Mouse (Mus musculus) forebrain, embryonic 12.5 days (tissue): ENCODE measurements at regions not wholly inside any gene's neighbourhood (a gene's known extent, or its start where the extent isn't known, plus 50 kb on each side); places are given as distances from the start of the nearest gene placed in this dataset.
A peak's percentile ranks its signal among the peaks of the same experiment; 100 is the strongest.

Source experiments
- ATAC-seq: fragments of 200-750 bp; cut with Nextera tagmentation; 2 replicates; pipeline ENCODE4 v1.8.0; 2017; ENCODE audit warnings: moderate TSS enrichment; ENCODE audit not compliant: low FRiP score
- H3K27ac ChIP-seq: fragments of 300-500 bp; sonication (generic); 2 replicates; pipeline ENCODE4 v1.5.1; 2016; ENCODE audit warnings: mild to moderate bottlenecking
- H3K27me3 ChIP-seq: fragments of 300-500 bp; sonication (generic); 2 replicates; pipeline ENCODE4 v1.6.1; 2016; ENCODE audit warnings: mild to moderate bottlenecking
- H3K36me3 ChIP-seq: fragments of 300-500 bp; sonication (generic); replicated peaks from 2 replicates; pipeline ENCODE4 v1.6.1; 2016; ENCODE audit warnings: mild to moderate bottlenecking
- H3K4me1 ChIP-seq: fragments of 300-500 bp; sonication (generic); 2 replicates; pipeline ENCODE4 v1.6.1; 2016
- H3K4me2 ChIP-seq: fragments of 300-500 bp; sonication (generic); 2 replicates; pipeline ENCODE4 v1.6.1; 2016; ENCODE audit warnings: mild to moderate bottlenecking, moderate library complexity
- H3K4me3 ChIP-seq: fragments of 300-500 bp; sonication (generic); replicated peaks from 2 replicates; pipeline ENCODE4 v1.5.1; 2016; ENCODE audit warnings: mild to moderate bottlenecking
- H3K9ac ChIP-seq: fragments of 300-500 bp; sonication (generic); 2 replicates; pipeline ENCODE4 v1.6.1; 2016; ENCODE audit warnings: mild to moderate bottlenecking
- H3K9me3 ChIP-seq: fragments of 300-500 bp; sonication (generic); 2 replicates; pipeline ENCODE4 v1.6.1; 2016
- WGBS: fragments of 180-500 bp; shearing (Covaris S2); methylation state at CpG from one replicate; pipeline ENCODE4 v1.1.7; 2016; 5-methylcytosine and 5-hydroxymethylcytosine counted together

DNA sequence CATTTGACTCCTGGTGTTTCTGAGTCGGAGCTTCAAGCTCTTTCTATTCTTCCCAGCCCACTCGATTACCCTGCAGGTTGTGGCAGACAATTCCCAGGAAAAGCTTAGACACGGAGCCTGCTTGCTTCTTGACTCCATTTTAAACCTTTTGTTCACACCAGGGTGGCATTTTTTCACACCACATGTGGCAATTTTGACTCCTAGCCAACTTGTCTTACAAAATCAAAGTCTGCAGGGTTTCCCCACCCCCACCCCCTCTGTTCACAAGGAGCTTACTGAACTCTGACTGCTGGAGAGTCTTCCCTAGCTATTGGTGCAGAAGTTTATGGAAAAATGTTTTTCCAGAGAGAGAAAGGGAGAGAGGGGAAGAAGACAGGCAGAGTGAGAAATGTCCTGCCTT, 184.1 kb downstream of the Gm11146 start:
- Histone ChIP-seq H3K9me3 (no peaks in the 10 kb centered on the region), H3K4me3 (peak overlapping the region; percentile 11; the same call in 1 of the 2 replicates), H3K4me1 (peaks cover 21% of the 10 kb centered on the region), H3K27me3 (no peaks in the 10 kb centered on the region), H3K27ac (peak overlapping the region; percentile 57), H3K36me3 (no peaks in the 10 kb centered on the region; the same call in 1 of the 2 replicates), H3K9ac (no peak overlapping the region), H3K4me2 (peak overlapping the region; percentile 44)
- 0% methylated on average over 3 of the region's 3 CpGs for WGBS
- peak; percentile 21; the same call in 1 of the 2 replicates for ATAC-seq

DNA sequence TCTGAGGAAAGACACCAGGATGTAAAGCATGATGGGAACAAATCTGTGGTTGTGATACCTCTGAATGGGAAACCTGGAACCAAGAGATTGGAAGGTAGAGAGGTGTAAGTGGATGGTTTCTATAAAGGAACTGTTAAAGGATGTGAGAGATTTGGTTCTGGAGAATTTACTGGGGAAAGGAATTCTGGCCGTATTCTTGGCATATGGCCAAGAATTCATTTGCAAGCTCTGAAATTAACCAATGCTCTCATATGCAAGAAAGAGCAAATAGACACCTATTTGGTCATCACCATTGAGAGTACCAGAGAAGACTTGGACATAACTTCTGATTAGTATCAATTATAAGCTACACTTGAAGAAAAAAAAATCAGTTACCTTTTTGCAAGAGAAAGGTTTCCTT, 187.3 kb downstream of the Gm11146 start:
- H3K4me2 ChIP-seq: no peak overlapping the region
- no peak overlapping the region for H3K9ac ChIP-seq
- H3K4me3 ChIP-seq: no peak overlapping the region
- WGBS: 68% methylated on average over 1 of the region's 1 CpGs
- peaks cover 6% of the 10 kb centered on the region for H3K4me1 ChIP-seq
- H3K27me3 ChIP-seq: no peaks in the 10 kb centered on the region
- ATAC-seq: no peak
- no peaks in the 10 kb centered on the region for H3K9me3 ChIP-seq
- H3K36me3 ChIP-seq: no peaks in the 10 kb centered on the region; the same call in 1 of the 2 replicates
- H3K27ac ChIP-seq: no peak overlapping the region

GRCm38 (mm10) chr16:77409168-77409567, 192.7 kb downstream of the Gm11146 start:
- H3K27me3 ChIP-seq: no peaks in the 10 kb centered on the region
- WGBS: 77% methylated on average over 7 of the region's 7 CpGs
- H3K9ac ChIP-seq: no peak overlapping the region
- H3K9me3 ChIP-seq: no peaks in the 10 kb centered on the region
- ATAC-seq: no peak
- no peak overlapping the region for H3K27ac ChIP-seq
- peaks cover 2% of the 10 kb centered on the region; the same call in 1 of the 2 replicates for H3K36me3 ChIP-seq
- H3K4me1 ChIP-seq: peaks cover 30% of the 10 kb centered on the region
- H3K4me2 ChIP-seq: no peak overlapping the region
- no peak overlapping the region for H3K4me3 ChIP-seq

- no peaks in the 10 kb centered on the region for H3K27me3 ChIP-seq
- no peak overlapping the region for H3K4me3 ChIP-seq
- H3K4me1 ChIP-seq: peaks cover 49% of the 10 kb centered on the region
- no peak overlapping the region for H3K4me2 ChIP-seq
- 46% methylated on average over 5 of the region's 5 CpGs for WGBS
- H3K9me3 ChIP-seq: no peaks in the 10 kb centered on the region
- no peak for ATAC-seq
- no peak overlapping the region for H3K27ac ChIP-seq
- 0 out of 2 replicates have a peak, but pooled peaks cover 2% of the 10 kb centered on the region for H3K36me3 ChIP-seq
- no peak overlapping the region for H3K9ac ChIP-seq
These were observed 194.9 kb downstream of the Gm11146 start for GRCm38 (mm10) chr16:77406999-77407398.

GRCm38 (mm10) chr16:77405859-77406258, 196.0 kb downstream of the Gm11146 start:
- H3K9me3 ChIP-seq: no peaks in the 10 kb centered on the region
- H3K27me3 ChIP-seq: no peaks in the 10 kb centered on the region
- H3K4me3 ChIP-seq: no peak overlapping the region
- peak overlapping the region; percentile 80; the same call in 1 of the 2 replicates for H3K27ac ChIP-seq
- peak; percentile 59; the same call in 1 of the 2 replicates for ATAC-seq
- no peak overlapping the region for H3K9ac ChIP-seq
- H3K36me3 ChIP-seq: 0 out of 2 replicates have a peak, but pooled peaks cover 2% of the 10 kb centered on the region
- H3K4me1 ChIP-seq: peaks cover 57% of the 10 kb centered on the region
- H3K4me2 ChIP-seq: peak overlapping the region; percentile 21
- 41% methylated on average over 6 of the region's 6 CpGs for WGBS

DNA sequence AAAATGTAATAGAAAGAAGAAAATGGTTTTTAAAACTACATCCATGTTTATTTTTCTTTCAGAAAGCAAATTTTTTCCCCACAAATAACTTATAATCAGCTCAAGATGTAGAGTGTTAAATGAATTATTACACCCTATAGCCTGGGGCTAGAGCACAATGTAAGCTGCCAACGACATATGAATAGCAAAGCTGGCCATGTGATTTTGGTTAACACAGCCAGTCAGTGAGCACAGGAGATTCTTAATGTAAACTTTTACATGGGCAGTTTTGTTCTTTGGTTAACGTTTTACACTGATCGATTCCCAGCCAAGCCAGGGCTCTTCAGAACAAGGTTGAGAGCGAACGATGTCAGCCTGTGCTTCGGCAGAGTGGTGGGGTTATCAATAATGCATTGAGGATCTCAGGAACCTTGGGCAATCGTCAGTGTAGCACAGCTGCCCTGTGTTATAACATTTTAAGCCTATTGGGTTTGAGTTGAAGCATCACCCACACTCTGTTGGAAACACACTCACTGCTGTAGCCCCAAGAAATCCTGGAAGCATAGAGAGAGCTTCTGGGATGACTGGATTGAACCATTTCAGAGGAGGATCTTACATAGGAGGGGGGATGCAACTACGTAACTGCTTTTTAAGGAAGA, 196.6 kb downstream of the Gm11146 start:
- H3K36me3 ChIP-seq: 0 out of 2 replicates have a peak, but pooled peaks cover 2% of the 10 kb centered on the region
- ATAC-seq: peak; percentile 22; the same call in 1 of the 2 replicates
- peak overlapping the region; percentile 21; the same call in 1 of the 2 replicates for H3K4me2 ChIP-seq
- peaks cover 62% of the 10 kb centered on the region for H3K4me1 ChIP-seq
- H3K9ac ChIP-seq: no peak overlapping the region
- 50% methylated on average over 8 of the region's 8 CpGs for WGBS
- H3K4me3 ChIP-seq: no peak overlapping the region
- H3K9me3 ChIP-seq: no peaks in the 10 kb centered on the region
- peak overlapping the region; percentile 80 for H3K27ac ChIP-seq
- H3K27me3 ChIP-seq: no peaks in the 10 kb centered on the region

- Histone ChIP-seq H3K4me1 (peaks cover 72% of the 10 kb centered on the region), H3K27ac (peak overlapping the region; percentile 51), H3K27me3 (no peaks in the 10 kb centered on the region), H3K36me3 (no peaks in the 10 kb centered on the region), H3K9me3 (no peaks in the 10 kb centered on the region), H3K4me2 (peak overlapping the region; percentile 34), H3K4me3 (no peak overlapping the region), H3K9ac (no peak overlapping the region)
- ATAC-seq: no peak
- 16% methylated on average over 7 of the region's 7 CpGs for WGBS
These were observed 199.1 kb downstream of the Gm11146 start for GRCm38 (mm10) chr16:77402711-77403280.

DNA sequence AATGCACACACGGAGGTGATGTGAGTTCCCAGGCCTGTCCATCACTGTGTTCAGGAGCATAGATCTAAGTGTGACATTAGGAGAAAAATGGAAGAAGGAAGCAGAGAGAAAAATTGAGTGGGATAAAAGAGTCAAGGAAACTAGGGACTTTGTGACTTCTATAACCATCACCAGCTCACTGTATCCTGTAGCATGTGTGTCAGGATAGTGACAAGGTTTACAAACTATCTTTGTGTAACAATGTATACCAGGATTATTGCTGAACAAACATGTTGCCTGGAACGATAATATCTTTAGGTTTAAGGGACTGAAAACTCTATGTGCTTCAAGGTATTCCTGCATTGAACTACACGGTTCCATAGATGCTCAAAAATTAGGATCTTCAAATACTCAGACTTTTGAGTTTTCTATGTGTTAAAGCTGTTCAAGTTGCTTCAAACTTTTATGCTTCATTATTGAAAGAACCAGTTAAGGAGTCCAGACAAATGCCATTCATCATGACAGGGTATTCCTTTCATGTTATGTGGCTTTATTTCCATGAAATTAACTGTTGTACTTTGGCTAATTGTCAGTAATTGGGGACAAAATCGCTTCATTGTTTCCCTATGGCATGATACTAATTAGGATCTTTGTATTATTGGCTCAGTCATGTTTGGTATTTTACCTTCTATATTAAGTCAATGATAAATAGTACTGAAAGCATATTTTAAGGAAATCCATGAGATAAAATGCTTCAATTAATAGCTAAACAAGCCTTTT, 200.5 kb downstream of the Gm11146 start:
- H3K4me3 ChIP-seq: no peak overlapping the region; the same call in 1 of the 2 replicates
- no peaks in the 10 kb centered on the region for H3K9me3 ChIP-seq
- WGBS: 8% methylated on average over 4 of the region's 4 CpGs
- H3K27ac ChIP-seq: peak overlapping the region; percentile 94
- ATAC-seq: no peak
- 0 out of 2 replicates have a peak, but pooled peaks cover 3% of the 10 kb centered on the region for H3K36me3 ChIP-seq
- peaks cover 69% of the 10 kb centered on the region for H3K4me1 ChIP-seq
- H3K9ac ChIP-seq: peak overlapping the region; percentile 48; the same call in 1 of the 2 replicates
- H3K4me2 ChIP-seq: peak overlapping the region; percentile 66
- H3K27me3 ChIP-seq: no peaks in the 10 kb centered on the region

- peak overlapping the region; percentile 48 for H3K9ac ChIP-seq
- H3K27ac ChIP-seq: peak overlapping the region; percentile 94
- no peaks in the 10 kb centered on the region for H3K9me3 ChIP-seq
- H3K4me1 ChIP-seq: peaks cover 61% of the 10 kb centered on the region
- H3K27me3 ChIP-seq: no peaks in the 10 kb centered on the region
- H3K4me3 ChIP-seq: peak overlapping the region; percentile 32
- WGBS: 0% methylated on average over 13 of the region's 13 CpGs
- peak; percentile 83 for ATAC-seq
- H3K36me3 ChIP-seq: 0 out of 2 replicates have a peak, but pooled peaks cover 3% of the 10 kb centered on the region
- peak overlapping the region; percentile 66 for H3K4me2 ChIP-seq
These were observed 201.5 kb downstream of the Gm11146 start for GRCm38 (mm10) chr16:77400276-77400891.

DNA sequence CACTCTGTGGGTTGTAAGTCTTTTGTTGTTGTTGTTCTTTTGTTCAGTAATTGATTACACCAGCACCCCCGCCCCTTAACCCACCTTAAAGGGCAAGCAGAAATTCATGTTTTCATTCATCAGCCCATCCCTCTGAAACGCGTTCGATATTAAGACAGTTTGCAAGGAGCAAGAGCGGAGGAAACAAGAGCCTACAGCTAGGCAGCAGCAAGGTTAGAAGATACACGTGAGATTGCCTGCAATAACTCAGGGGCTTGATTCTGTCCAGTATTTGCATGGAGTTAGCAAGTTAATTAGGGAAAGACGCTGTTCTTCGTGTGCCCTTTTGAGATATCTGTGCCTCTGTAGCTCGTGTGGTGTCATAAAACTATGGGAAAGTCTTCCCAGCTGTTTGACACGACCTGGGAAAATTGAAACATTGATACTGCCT, 202.0 kb downstream of the Gm11146 start:
- Histone ChIP-seq H3K27ac (peak overlapping the region; percentile 94), H3K9ac (peak overlapping the region; percentile 48), H3K27me3 (no peaks in the 10 kb centered on the region), H3K4me3 (peak overlapping the region; percentile 32), H3K4me1 (peaks cover 58% of the 10 kb centered on the region), H3K36me3 (0 out of 2 replicates have a peak, but pooled peaks cover 3% of the 10 kb centered on the region), H3K4me2 (peak overlapping the region; percentile 66), H3K9me3 (no peaks in the 10 kb centered on the region)
- under 1% methylated on average over 10 of the region's 10 CpGs for WGBS
- peak; percentile 28 for ATAC-seq

DNA sequence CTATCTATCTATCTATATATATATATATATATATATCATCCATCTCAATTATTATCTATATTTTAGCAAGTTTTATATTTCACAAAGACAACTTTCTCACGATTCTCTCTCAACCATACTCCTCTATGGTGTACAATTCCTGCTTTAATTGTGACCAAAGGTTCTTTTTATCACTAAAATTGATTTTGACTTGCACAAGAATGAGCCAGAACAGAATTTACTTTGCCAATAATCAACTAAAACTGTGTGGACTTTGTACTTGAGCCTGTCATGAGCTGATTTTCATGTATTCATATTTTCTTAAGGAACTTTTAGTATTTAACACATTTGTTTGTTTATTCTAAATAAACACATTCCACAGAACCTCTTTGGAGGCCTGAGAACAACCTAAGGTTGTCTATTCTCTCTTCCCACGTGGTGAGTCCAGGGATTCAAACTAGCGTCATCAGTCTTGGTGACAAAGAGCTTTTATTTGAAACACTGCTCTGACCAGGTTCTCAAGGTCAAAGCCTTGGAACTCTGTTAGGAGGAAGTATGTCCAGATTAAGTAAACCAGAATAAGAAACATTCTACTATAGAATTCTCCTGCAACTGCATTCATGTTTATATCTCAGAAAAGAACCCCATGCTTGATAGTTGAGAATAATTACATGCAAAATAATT, 207.7 kb downstream of the Gm11146 start:
- no peak for ATAC-seq
- H3K4me3 ChIP-seq: no peak overlapping the region
- H3K4me2 ChIP-seq: no peak overlapping the region
- H3K36me3 ChIP-seq: 0 out of 2 replicates have a peak, but pooled peaks cover 3% of the 10 kb centered on the region
- 75% methylated on average over 3 of the region's 3 CpGs for WGBS
- no peak overlapping the region for H3K27ac ChIP-seq
- no peak overlapping the region for H3K9ac ChIP-seq
- H3K9me3 ChIP-seq: no peaks in the 10 kb centered on the region
- H3K4me1 ChIP-seq: peaks cover 15% of the 10 kb centered on the region
- H3K27me3 ChIP-seq: no peaks in the 10 kb centered on the region
